Mouse (Mus musculus): ENCODE measurements around the gene Spred2. TPM values are rescaled to one million over a fixed set of nuclear protein-coding genes. Genes with fewer than 3 reads are reported as not detected.

The Spred2 gene
- polyA plus RNA-seq, 1 experiment from 2014 or later = 7.4 TPM

GRCm38 (mm10) chr11:19912661-19913060 is 11.5 kb upstream of the Spred2 start:
- Histone ChIP-seq H3K27me3 (replicated peaks) (no peaks in the 10 kb centered on the region), H3K9me3 (no peaks in the 10 kb centered on the region), H3K27ac (0 out of 2 replicates have a peak overlapping the region, but pooled peaks have one; percentile 17), H3K4me1 (no peaks in the 10 kb centered on the region), H3K36me3 (no peaks in the 10 kb centered on the region), H3K4me2 (no peak overlapping the region), H3K4me3 (replicated peaks) (no peak overlapping the region), H3K9ac (no peak overlapping the region)
- WGBS = 94% methylated on average over 5 of the region's 5 CpGs
- no peak for ATAC-seq (ENCODE audit: insufficient read depth, low FRiP score, low read depth)

- H3K4me2 ChIP-seq = no peak overlapping the region
- H3K9me3 ChIP-seq = no peaks in the 10 kb centered on the region
- no peak overlapping the region for H3K9ac ChIP-seq
- H3K4me3 ChIP-seq (replicated peaks) = no peak overlapping the region
- 0 out of 2 replicates have a peak, but pooled peaks cover 3% of the 10 kb centered on the region for H3K4me1 ChIP-seq
- WGBS = 93% methylated on average over 4 of the region's 4 CpGs
- H3K27me3 ChIP-seq (replicated peaks) = no peaks in the 10 kb centered on the region
- H3K36me3 ChIP-seq = no peaks in the 10 kb centered on the region
- H3K27ac ChIP-seq = no peak overlapping the region
- no peak for ATAC-seq (ENCODE audit: insufficient read depth, low FRiP score, low read depth)
Measured at GRCm38 (mm10) chr11:19913761-19914160, 10.4 kb upstream of the Spred2 start.

GRCm38 (mm10) chr11:19917381-19918245 is 6.6 kb upstream of the Spred2 start:
- Histone ChIP-seq H3K36me3 (no peaks in the 10 kb centered on the region), H3K9ac (no peak overlapping the region), H3K27ac (no peak overlapping the region), H3K4me1 (peaks cover 9% of the 10 kb centered on the region), H3K9me3 (no peaks in the 10 kb centered on the region), H3K4me3 (replicated peaks) (no peak overlapping the region), H3K4me2 (no peak overlapping the region), H3K27me3 (replicated peaks) (no peaks in the 10 kb centered on the region)
- 57% methylated on average over 9 of the region's 9 CpGs for WGBS
- no peak for ATAC-seq (ENCODE audit: insufficient read depth, low FRiP score, low read depth)

- Histone ChIP-seq H3K4me2 (no peak overlapping the region), H3K4me3 (replicated peaks) (no peak overlapping the region), H3K27ac (no peak overlapping the region), H3K4me1 (peaks cover 9% of the 10 kb centered on the region), H3K9ac (no peak overlapping the region), H3K9me3 (no peaks in the 10 kb centered on the region), H3K36me3 (no peaks in the 10 kb centered on the region), H3K27me3 (replicated peaks) (no peaks in the 10 kb centered on the region)
- no peak for ATAC-seq (ENCODE audit: insufficient read depth, low FRiP score, low read depth)
- WGBS = 69% methylated on average over 2 of the region's 2 CpGs
Measured at GRCm38 (mm10) chr11:19918246-19918540, 6.0 kb upstream of the Spred2 start.

GRCm38 (mm10) chr11:19919460-19919784 is 4.8 kb upstream of the Spred2 start:
- no peaks in the 10 kb centered on the region for H3K9me3 ChIP-seq
- peak overlapping the region; percentile 48; the same call in 1 of the 2 replicates for H3K9ac ChIP-seq
- peak overlapping the region; percentile 76 for H3K4me2 ChIP-seq
- no peaks in the 10 kb centered on the region for H3K36me3 ChIP-seq
- 5% methylated on average over 6 of the region's 6 CpGs for WGBS
- H3K27ac ChIP-seq = peak overlapping the region; percentile 95
- H3K4me1 ChIP-seq = peaks cover 9% of the 10 kb centered on the region
- H3K4me3 ChIP-seq (replicated peaks) = peak overlapping the region; percentile 71
- no peak for ATAC-seq (ENCODE audit: insufficient read depth, low FRiP score, low read depth)
- H3K27me3 ChIP-seq (replicated peaks) = no peaks in the 10 kb centered on the region

GRCm38 (mm10) chr11:19919785-19920671 is 4.1 kb upstream of the Spred2 start:
- peak overlapping the region; percentile 95 for H3K27ac ChIP-seq
- peak overlapping the region; percentile 76 for H3K4me2 ChIP-seq
- H3K36me3 ChIP-seq = no peaks in the 10 kb centered on the region
- H3K4me1 ChIP-seq = peaks cover 9% of the 10 kb centered on the region
- ATAC-seq (ENCODE audit: insufficient read depth, low FRiP score, low read depth) = peak; percentile 80
- peak overlapping the region; percentile 71 for H3K4me3 ChIP-seq (replicated peaks)
- H3K9ac ChIP-seq = peak overlapping the region; percentile 48; the same call in 1 of the 2 replicates
- H3K27me3 ChIP-seq (replicated peaks) = no peaks in the 10 kb centered on the region
- H3K9me3 ChIP-seq = no peaks in the 10 kb centered on the region
- WGBS = under 1% methylated on average over 70 of the region's 70 CpGs

- 73% methylated on average over 1 of the region's 1 CpGs for WGBS
- ATAC-seq (ENCODE audit: insufficient read depth, low FRiP score, low read depth) = no peak
- Histone ChIP-seq H3K27ac (no peak overlapping the region), H3K27me3 (replicated peaks) (no peaks in the 10 kb centered on the region), H3K4me1 (peaks cover 17% of the 10 kb centered on the region), H3K9me3 (no peaks in the 10 kb centered on the region), H3K4me2 (no peak overlapping the region), H3K9ac (no peak overlapping the region), H3K36me3 (no peaks in the 10 kb centered on the region), H3K4me3 (replicated peaks) (no peak overlapping the region)
Measured at GRCm38 (mm10) chr11:19921723-19922122, 2.5 kb upstream of the Spred2 start.

GRCm38 (mm10) chr11:19922208-19922607 is 2.0 kb upstream of the Spred2 start:
- H3K4me3 ChIP-seq (replicated peaks) = no peak overlapping the region
- WGBS = 88% methylated on average over 4 of the region's 4 CpGs
- H3K27me3 ChIP-seq (replicated peaks) = no peaks in the 10 kb centered on the region
- H3K36me3 ChIP-seq = no peaks in the 10 kb centered on the region
- no peak overlapping the region for H3K27ac ChIP-seq
- H3K9me3 ChIP-seq = no peaks in the 10 kb centered on the region
- no peak overlapping the region for H3K9ac ChIP-seq
- no peak for ATAC-seq (ENCODE audit: insufficient read depth, low FRiP score, low read depth)
- no peak overlapping the region for H3K4me2 ChIP-seq
- peaks cover 20% of the 10 kb centered on the region for H3K4me1 ChIP-seq

GRCm38 (mm10) chr11:19924757-19925148 is 578 bp downstream of the Spred2 start:
- H3K9me3 ChIP-seq = no peaks in the 10 kb centered on the region
- H3K36me3 ChIP-seq = no peaks in the 10 kb centered on the region
- H3K4me1 ChIP-seq = peaks cover 17% of the 10 kb centered on the region
- H3K27me3 ChIP-seq (replicated peaks) = no peaks in the 10 kb centered on the region
- peak overlapping the region; percentile 94 for H3K27ac ChIP-seq
- peak overlapping the region; percentile 77 for H3K9ac ChIP-seq
- peak overlapping the region; percentile 96 for H3K4me3 ChIP-seq (replicated peaks)
- peak overlapping the region; percentile 69 for H3K4me2 ChIP-seq
- WGBS = 1% methylated on average over 29 of the region's 29 CpGs
- peak; percentile 0; the same call in 1 of the 2 replicates for ATAC-seq (ENCODE audit: insufficient read depth, low FRiP score, low read depth)

GRCm38 (mm10) chr11:19925149-19925975 is 1.2 kb downstream of the Spred2 start:
- H3K4me1 ChIP-seq = peaks cover 22% of the 10 kb centered on the region
- H3K36me3 ChIP-seq = no peaks in the 10 kb centered on the region
- H3K4me2 ChIP-seq = peak overlapping the region; percentile 69
- peak overlapping the region; percentile 94 for H3K27ac ChIP-seq
- H3K27me3 ChIP-seq (replicated peaks) = no peaks in the 10 kb centered on the region
- no peaks in the 10 kb centered on the region for H3K9me3 ChIP-seq
- peak; percentile 44 for ATAC-seq (ENCODE audit: insufficient read depth, low FRiP score, low read depth)
- under 1% methylated on average over 74 of the region's 75 CpGs for WGBS
- H3K9ac ChIP-seq = peak overlapping the region; percentile 77
- peak overlapping the region; percentile 96 for H3K4me3 ChIP-seq (replicated peaks)

- Histone ChIP-seq H3K9me3 (no peaks in the 10 kb centered on the region), H3K4me3 (replicated peaks) (peak overlapping the region; percentile 96)
Measured at GRCm38 (mm10) chr11:19925976-19926842, 2.0 kb downstream of the Spred2 start.

More at GRCm38 (mm10) chr11:19925976-19926842, 2.0 kb downstream of the Spred2 start:
- 6% methylated on average over 15 of the region's 15 CpGs for WGBS
- H3K9ac ChIP-seq = no peak overlapping the region
- peak overlapping the region; percentile 69 for H3K4me2 ChIP-seq
- peak; percentile 3; the same call in 1 of the 2 replicates for ATAC-seq (ENCODE audit: insufficient read depth, low FRiP score, low read depth)
- peak overlapping the region; percentile 94 for H3K27ac ChIP-seq
- H3K4me1 ChIP-seq = peaks cover 22% of the 10 kb centered on the region
- no peaks in the 10 kb centered on the region for H3K36me3 ChIP-seq
- H3K27me3 ChIP-seq (replicated peaks) = no peaks in the 10 kb centered on the region
